Mouse (Mus musculus) kidney, adult 18-20 months (tissue): Measurements from ENCODE around the gene Tmem150b.

Experiments
- DNase-seq: peaks from one replicate; pipeline ENCODE4 v3.0.0; 2021

Gene Tmem150b

DNA sequence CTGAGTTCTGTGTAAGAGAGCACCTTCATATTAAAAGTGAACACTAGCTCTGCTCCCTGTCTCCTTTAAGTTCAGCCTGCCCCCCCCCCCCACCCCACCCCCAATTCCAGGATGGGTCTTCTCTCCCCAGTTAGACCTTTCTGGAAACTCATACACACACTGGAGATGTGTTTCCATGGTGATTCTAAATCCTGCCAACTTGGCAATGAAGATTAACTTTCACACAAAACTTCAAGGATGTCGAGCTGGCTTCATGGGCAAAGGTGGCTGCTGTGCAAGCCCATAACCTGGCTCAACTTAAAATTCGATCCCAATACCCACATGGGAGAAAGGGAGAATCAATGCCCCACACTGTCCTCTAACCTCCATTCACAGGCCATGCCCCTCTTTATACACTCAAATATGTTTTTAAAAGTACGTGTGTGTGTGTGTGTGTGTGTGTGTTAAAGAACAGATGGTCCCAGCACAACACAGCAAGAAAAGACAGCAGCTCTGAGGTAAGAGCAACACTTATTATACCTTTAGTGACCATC, 65.1 kb downstream of the Tmem150b start:
- no peak for DNase-seq

DNA sequence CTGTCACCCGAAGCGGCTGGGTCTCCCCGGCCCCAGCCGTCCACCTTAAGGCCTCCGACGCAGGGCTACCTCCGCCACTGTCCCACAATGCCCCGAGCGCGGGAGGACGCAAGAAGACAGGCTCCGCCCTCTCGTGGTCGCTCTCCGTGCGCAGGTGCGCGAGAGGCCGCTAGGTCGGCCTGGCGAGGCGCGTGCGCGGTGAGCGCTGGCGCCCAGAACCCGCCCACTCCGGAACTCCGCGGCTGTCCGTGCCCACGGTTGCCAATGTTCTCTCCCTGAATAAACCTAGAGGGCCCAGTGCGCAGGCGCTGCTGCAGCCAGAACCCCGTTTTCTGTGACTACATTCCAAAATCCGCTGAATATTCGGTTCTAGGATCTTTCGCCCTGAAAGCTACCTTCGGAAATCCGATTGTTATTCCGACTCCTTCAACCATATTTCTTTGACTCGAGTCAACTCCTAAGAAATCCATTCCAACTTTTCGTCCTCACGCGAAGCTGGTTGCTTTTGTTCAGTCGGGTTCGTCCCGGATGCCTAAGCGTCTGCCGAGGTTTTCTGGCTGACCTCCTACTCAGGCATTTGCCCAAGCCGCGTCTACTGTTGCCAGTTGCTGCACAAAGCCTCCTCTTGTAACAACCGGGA, 66.0 kb downstream of the Tmem150b start, which contains the start of gene Ppp6r1:
Gene Ppp6r1, minus strand, starts transcription at position 108 of the 640 bp plus-strand sequence.
- peak; percentile 97 for DNase-seq

DNA sequence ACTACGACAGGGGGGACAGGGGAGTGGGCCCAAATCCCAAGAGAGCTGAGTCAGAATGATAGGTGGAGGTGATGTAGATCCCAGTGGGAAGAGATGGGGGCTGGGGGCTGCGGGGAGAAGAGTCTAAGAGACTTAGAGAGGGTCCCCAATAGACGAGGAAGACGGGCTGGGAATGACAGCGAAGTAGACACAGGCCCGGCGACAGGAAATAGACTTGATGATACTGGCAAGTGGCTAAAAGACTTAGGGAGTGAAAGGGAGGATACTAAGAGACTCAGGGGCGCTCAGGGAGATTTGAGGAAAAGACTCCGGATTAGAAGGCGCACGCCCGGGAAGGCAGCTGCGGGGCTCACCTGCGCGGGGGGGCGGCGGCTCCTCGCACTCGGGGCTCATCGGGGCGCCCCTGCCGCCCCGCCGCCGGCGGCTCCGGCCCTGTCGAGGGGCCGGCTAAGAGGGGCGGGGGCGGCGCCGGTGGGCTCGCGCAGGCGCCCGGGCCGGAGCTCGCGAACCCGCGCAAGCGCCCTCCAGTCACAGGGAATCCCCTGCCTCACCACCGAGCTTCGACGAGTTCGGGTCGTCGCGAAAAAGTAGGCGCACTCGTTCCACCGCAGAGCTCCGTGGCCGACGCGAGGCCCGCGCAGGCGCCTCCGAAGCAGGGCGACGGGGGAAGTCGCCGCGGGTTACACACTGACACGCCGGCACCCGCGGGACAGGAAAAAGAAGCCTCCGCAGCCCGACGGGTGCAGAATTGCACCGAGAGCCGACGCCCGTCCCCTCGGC, 66.7 kb downstream of the Tmem150b start:
- DNase-seq, result peak; percentile 43

DNA sequence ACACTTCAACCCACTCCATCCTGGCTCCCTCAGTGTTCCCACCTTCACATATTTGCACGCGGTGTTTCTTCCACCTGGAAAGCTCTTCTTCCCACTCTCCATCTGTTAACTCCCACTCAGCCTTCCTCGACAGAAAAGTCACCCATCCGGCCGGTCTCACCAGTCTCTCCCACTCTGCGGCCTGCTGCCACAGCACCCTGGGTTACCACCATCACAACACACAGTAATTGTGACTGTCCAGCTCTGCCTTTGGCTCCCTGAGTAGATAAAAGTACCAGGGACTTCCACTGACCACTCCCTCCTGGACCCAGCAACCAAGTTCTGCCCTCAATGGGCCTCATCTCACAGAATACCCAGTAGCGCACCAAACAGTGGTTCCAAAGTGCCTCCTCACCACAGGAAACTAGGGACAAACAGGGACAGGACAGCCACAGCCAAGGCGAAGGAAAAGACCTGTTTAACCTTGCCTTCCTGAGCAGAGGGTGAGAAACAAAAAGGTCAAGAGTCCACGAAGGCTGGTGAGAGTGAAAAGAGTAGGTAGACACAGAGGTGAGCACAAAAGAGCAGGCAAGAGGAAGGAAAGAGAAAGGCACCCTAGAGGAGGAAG, 67.4 kb downstream of the Tmem150b start:
- no peak for DNase-seq
